Mouse (Mus musculus) stomach, postnatal 0 days (tissue): ENCODE data around the gene Efcab6. TPM values are rescaled to one million over a fixed set of nuclear protein-coding genes. Genes with fewer than 3 reads are reported as not detected.

ENCODE experiments used
- ATAC-seq: fragments of 200-750 bp; cut with Nextera tagmentation; 2 replicates; pipeline ENCODE4 v1.8.0; 2017; ENCODE audit not compliant: low FRiP score, low TSS enrichment
- DNase-seq: peaks from one replicate; pipeline ENCODE4 v3.0.0-alpha.2; 2016; ENCODE audit warnings: low spot score
- H3K27ac ChIP-seq: fragments of 300-500 bp; sonication (generic); replicated peaks from 2 replicates; pipeline ENCODE4 v1.5.1; 2014; ENCODE audit warnings: mild to moderate bottlenecking, control low read depth
- H3K27me3 ChIP-seq: fragments of 300-500 bp; sonication (generic); 2 replicates; pipeline ENCODE4 v1.6.1; 2014; ENCODE audit warnings: low read length; ENCODE audit not compliant: control insufficient read depth, insufficient read depth
- H3K36me3 ChIP-seq: fragments of 300-500 bp; sonication (generic); 2 replicates; pipeline ENCODE4 v1.6.1; 2014; ENCODE audit warnings: low read length, mixed read lengths; ENCODE audit not compliant: control insufficient read depth, insufficient read depth
- H3K4me1 ChIP-seq: fragments of 300-500 bp; sonication (generic); replicated peaks from 2 replicates; pipeline ENCODE4 v1.6.1; 2014; ENCODE audit warnings: antibody characterized with exemption; ENCODE audit not compliant: control insufficient read depth, insufficient read depth
- H3K4me2 ChIP-seq: fragments of 300-500 bp; sonication (generic); replicated peaks from 2 replicates; pipeline ENCODE4 v1.6.1; 2014; ENCODE audit warnings: low read depth, mild to moderate bottlenecking, control low read depth, moderate library complexity
- H3K4me3 ChIP-seq: fragments of 300-500 bp; sonication (generic); 2 replicates; pipeline ENCODE4 v1.5.1; 2014; ENCODE audit warnings: low read depth, low read length, control low read depth
- H3K9ac ChIP-seq: fragments of 300-500 bp; sonication (generic); 2 replicates; pipeline ENCODE4 v1.6.1; 2014; ENCODE audit warnings: mild to moderate bottlenecking, low read length, control low read depth, mixed read lengths
- H3K9me3 ChIP-seq: fragments of 300-500 bp; sonication (generic); 2 replicates; pipeline ENCODE4 v1.6.1; 2016; ENCODE audit warnings: low read length; ENCODE audit not compliant: control insufficient read depth
- CTCF ChIP-seq: IDR thresholded peaks from 2 replicates; pipeline ENCODE4 v1.5.1; 2016; ENCODE audit warnings: antibody characterized with exemption, low read depth, mild to moderate bottlenecking, moderate library complexity
- EP300 ChIP-seq: optimal IDR thresholded peaks from 2 replicates; pipeline ENCODE3; 2016; ENCODE audit warnings: antibody characterized with exemption
- WGBS: fragments of 180-500 bp; shearing (Covaris S2); extraction: QIAGEN DNeasy Blood & Tissue Kit; methylation state at CpG from one replicate; pipeline ENCODE4 v1.1.7; 2014; 5-methylcytosine and 5-hydroxymethylcytosine counted together
- polyA plus RNA-seq: library from polyadenylated mRNA; unstranded; fragments of >200 nt; fragmentation: Nextera tagmentation; extraction: Ambion mirVana; gene quantifications from 2 replicates; pipeline ENCODE4 v1.2.1, GENCODE M21; 2015

The Efcab6 gene
- polyA plus RNA-seq, 1 experiment from 2014 or later = 0.07 TPM

DNA sequence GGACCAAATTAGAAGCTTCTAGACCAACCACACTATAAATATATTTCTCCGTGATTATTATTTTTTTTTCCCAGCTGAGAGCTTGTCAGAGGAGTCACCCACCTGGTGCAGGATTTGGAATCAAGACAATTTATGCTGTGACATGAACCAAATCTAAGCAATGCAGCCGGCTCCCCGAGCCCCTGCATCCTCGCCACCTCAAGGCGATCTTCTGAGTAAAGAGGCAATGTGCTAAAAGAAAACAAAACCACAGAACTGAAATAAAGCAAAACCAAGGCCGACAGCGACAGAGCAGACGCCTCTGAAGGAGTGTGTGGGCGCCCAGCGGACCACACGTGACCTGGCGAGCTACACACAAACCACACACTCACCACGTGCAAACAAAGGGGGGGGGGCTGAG lies 13.5 kb upstream of the Efcab6 start:
- no peak for TF ChIP-seq CTCF
- Histone ChIP-seq H3K4me3 (no peak overlapping the region), H3K9ac (no peak overlapping the region), H3K4me1 (no peaks in the 10 kb centered on the region), H3K4me2 (no peak overlapping the region), H3K9me3 (no peaks in the 10 kb centered on the region), H3K27me3 (no peaks in the 10 kb centered on the region), H3K36me3 (no peaks in the 10 kb centered on the region), H3K27ac (no peak overlapping the region)
- 72% methylated on average over 13 of the region's 13 CpGs for WGBS
- DNase-seq (no peak), ATAC-seq (no peak)

DNA sequence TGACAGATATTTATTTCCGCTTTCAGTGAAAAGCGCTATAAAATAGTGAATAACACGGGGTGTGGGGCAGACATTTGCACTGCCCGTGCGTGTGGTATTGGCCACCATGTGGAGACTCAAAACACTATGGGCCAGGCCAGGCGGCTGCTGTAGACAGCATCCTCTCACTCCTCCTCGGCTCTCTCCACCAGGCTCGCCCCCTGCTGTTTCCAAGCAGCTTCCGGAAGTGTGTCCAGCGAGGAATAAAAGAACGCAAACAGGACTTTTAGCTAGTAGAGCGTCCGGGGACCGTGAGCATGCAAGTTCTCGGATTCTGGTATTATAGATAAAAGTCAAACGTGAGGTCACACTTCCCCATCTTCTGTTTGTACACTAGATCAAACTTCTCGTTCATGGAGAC lies 12.0 kb upstream of the Efcab6 start:
- DNase-seq (no peak), ATAC-seq (no peak)
- Histone ChIP-seq H3K27me3 (no peaks in the 10 kb centered on the region), H3K4me2 (no peak overlapping the region), H3K4me1 (no peaks in the 10 kb centered on the region), H3K9ac (no peak overlapping the region), H3K36me3 (no peaks in the 10 kb centered on the region), H3K9me3 (no peaks in the 10 kb centered on the region), H3K4me3 (no peak overlapping the region), H3K27ac (no peak overlapping the region)
- no peak for TF ChIP-seq EP300
- TF ChIP-seq CTCF = peak; percentile 20; the same call in 1 of the 2 replicates
- WGBS = 64% methylated on average over 17 of the region's 17 CpGs

DNA sequence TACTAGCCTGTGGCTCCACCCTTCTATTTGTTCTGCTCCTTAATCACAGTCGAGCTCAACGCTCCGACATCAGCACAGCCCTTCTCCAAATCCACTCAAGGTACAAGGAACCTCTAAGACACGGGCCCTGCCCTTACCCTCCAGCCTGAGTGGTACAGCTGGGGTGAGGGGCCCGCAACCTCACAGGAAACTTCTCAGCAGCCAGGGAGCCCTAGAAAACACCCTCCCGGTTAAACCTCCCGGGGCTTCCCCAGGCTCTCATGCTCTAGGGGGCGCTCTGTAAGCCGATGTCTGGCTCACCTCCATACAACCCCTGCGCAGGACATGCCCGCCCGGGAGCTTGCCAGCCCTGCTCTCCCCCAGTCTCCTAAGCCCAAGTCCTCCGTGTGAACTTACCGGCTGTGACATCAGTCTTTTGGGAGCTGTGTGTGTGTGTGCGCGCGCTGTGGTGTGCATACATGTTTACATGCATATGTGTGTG lies 9.6 kb upstream of the Efcab6 start:
- Histone ChIP-seq H3K4me3 (no peak overlapping the region), H3K27me3 (no peaks in the 10 kb centered on the region), H3K27ac (no peak overlapping the region), H3K36me3 (no peaks in the 10 kb centered on the region), H3K4me1 (no peaks in the 10 kb centered on the region), H3K9me3 (no peaks in the 10 kb centered on the region), H3K9ac (no peak overlapping the region), H3K4me2 (0 out of 2 replicates have a peak overlapping the region, but pooled peaks have one; percentile 1)
- 21% methylated on average over 17 of the region's 17 CpGs for WGBS
- peak; percentile 35 for DNase-seq
- 0 out of 2 replicates have a peak, but pooled peaks have one; percentile 11 for ATAC-seq
- no peak for TF ChIP-seq EP300
- TF ChIP-seq CTCF = peak; percentile 36; the same call in 1 of the 2 replicates

DNA sequence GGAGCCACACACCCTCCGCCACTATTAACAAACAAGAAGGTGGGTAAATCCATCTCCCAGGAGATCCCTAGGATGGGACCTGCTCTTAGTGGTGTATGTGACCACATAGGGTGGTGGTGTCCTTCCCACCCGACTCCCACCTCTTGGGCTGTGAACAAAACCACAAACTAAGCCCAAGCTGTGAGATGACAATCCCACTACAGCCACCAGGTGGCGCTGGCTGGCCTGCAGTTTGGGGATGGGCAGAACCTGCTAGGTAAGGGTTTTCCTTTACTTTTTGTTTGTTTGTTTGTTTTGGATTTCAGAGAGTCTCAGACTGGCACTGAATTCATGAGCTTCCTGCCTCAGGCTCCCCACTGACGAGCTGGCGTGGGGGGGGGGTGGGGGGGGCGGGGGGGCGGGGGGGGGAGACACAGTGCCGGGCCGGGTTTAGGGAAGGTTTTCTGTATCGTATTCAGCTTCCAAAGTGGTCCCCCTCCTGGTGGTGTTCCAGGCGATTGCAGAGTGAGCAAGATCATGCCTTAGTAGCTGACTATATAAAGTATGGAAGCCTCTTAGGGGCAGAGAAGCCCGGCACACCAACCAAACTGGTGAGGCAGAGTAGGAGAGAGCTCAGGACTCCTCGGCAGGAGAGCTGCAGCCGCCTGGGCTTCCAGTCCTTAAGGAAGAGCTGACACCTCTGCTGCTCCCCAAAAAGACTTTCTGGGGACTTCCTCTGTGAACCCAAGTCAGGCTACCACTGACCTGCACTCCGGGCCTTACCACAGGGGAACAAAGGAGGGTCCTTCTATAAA lies 8.9 kb upstream of the Efcab6 start:
- DNase-seq (peak; percentile 71), ATAC-seq (no peak)
- 16% methylated on average over 13 of the region's 15 CpGs for WGBS
- H3K27me3 ChIP-seq = no peaks in the 10 kb centered on the region
- no peak overlapping the region for H3K27ac ChIP-seq
- H3K4me3 ChIP-seq = no peak overlapping the region
- H3K9ac ChIP-seq = no peak overlapping the region
- TF ChIP-seq CTCF (peak; percentile 88), EP300 (no peak)
- no peaks in the 10 kb centered on the region for H3K9me3 ChIP-seq
- H3K4me2 ChIP-seq = 0 out of 2 replicates have a peak overlapping the region, but pooled peaks have one; percentile 1
- H3K36me3 ChIP-seq = no peaks in the 10 kb centered on the region
- no peaks in the 10 kb centered on the region for H3K4me1 ChIP-seq

DNA sequence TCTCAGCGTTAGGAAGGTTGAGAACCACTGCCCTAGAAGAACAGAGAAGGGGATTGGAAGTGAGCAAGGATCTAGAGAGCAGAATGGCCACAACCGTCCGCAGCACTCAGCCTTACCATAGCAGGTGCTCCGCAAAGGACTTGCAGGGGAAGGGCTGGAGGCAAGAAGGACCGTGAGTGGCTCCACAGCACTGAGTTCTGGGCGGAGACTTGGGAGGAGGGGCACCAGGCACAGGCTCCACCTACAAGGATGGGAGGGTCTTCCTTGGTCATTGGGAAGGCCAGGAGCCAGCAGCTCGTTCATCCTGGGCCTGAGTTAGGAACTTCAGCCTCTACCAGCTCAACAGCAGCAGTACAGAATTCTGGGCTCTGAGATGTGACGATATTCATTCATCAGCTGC lies 7.9 kb upstream of the Efcab6 start:
- WGBS = 30% methylated on average over 8 of the region's 8 CpGs
- TF ChIP-seq EP300 = no peak
- no peak for TF ChIP-seq CTCF
- H3K36me3 ChIP-seq = no peaks in the 10 kb centered on the region
- no peaks in the 10 kb centered on the region for H3K4me1 ChIP-seq
- ATAC-seq (no peak), DNase-seq (no peak)
- no peaks in the 10 kb centered on the region for H3K27me3 ChIP-seq
- no peak overlapping the region for H3K9ac ChIP-seq
- H3K4me2 ChIP-seq = no peak overlapping the region
- H3K9me3 ChIP-seq = no peaks in the 10 kb centered on the region
- H3K27ac ChIP-seq = no peak overlapping the region
- no peak overlapping the region for H3K4me3 ChIP-seq

DNA sequence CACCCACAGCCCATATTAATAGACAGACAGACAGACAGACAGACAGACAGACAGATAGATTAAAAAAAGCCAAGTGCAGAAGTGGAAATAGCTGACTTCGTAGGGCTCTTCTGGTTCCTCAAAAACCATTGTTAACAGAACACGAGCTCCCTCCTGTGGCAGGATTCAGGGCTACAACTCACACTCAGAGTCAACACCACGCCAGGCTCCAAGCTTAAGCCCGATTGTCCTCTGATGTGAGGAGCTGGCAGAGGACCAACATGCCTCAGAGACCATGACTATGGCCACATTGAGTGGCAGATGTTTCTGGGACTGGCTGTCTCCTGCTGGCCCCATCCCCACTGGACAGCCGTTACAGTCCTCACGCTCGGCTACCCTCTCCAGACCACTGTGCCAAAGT lies 7.0 kb upstream of the Efcab6 start:
- no peaks in the 10 kb centered on the region for H3K36me3 ChIP-seq
- no peak overlapping the region for H3K4me2 ChIP-seq
- H3K9me3 ChIP-seq = no peaks in the 10 kb centered on the region
- no peak overlapping the region for H3K4me3 ChIP-seq
- H3K9ac ChIP-seq = no peak overlapping the region
- ATAC-seq (no peak), DNase-seq (peak; percentile 69)
- no peaks in the 10 kb centered on the region for H3K4me1 ChIP-seq
- 24% methylated on average over 7 of the region's 7 CpGs for WGBS
- H3K27me3 ChIP-seq = no peaks in the 10 kb centered on the region
- TF ChIP-seq CTCF (peak; percentile 72), EP300 (no peak)
- H3K27ac ChIP-seq = no peak overlapping the region
